Mouse (Mus musculus) brain, embryonic 14.5 days (tissue): ENCODE results near the gene Parm1. TPM values are rescaled to one million over a fixed set of nuclear protein-coding genes. Genes with fewer than 3 reads are reported as not detected.
A peak's percentile ranks its signal among the peaks of the same experiment; 100 is the strongest.

ENCODE experiments used
- DNase-seq: peaks from one replicate; pipeline ENCODE4 v3.0.0-alpha.2; 2011; ENCODE audit warnings: low read depth
- CTCF ChIP-seq: fragments of 200-500 bp; IDR thresholded peaks from 2 replicates; pipeline ENCODE4 v1.5.1; 2012; ENCODE audit warnings: inconsistent platforms, mild to moderate bottlenecking, moderate library complexity, borderline replicate concordance; ENCODE audit not compliant: insufficient read depth, insufficient read length; ENCODE audit errors: extremely low read depth
- POLR2A ChIP-seq: fragments of 200-500 bp; IDR thresholded peaks from 2 replicates; pipeline ENCODE4 v1.6.1; 2012; ENCODE audit warnings: mild to moderate bottlenecking, inconsistent platforms, borderline replicate concordance; ENCODE audit not compliant: poor library complexity, insufficient read depth, insufficient read length, severe bottlenecking; ENCODE audit errors: extremely low read depth
- polyA plus RNA-seq: library from polyadenylated mRNA; depleted of rRNA; stranded (reverse); fragments of >200 nt; gene quantifications from 2 replicates; pipeline ENCODE4 v1.2.3, GENCODE M21; 2012

The Parm1 gene
- polyA plus RNA-seq, 1 experiment, result 6.4 TPM

GRCm38 (mm10) chr5:91581799-91582198 is 64.4 kb downstream of the Parm1 start:
- DNase-seq, result no peak
- no peak for TF ChIP-seq POLR2A
- TF ChIP-seq CTCF, result no peak

DNA sequence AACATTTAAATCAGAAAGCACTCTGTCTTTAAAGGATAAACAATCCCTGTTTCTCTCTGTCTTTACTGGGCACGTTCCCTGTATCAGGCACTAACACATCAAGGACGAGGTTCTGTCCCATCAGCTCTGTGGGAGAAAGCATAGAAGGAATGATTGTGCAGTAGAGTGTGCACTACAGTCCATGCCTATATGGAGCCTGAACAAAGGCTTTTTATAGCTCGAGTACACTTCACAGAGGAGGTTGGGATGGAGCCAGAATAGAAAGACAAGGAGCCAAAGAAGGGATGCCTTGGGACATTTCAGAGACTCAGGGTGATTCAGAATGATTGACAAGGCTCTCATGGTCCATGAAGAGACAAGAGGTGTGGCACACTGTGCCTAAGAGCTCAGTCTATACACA is 68.8 kb downstream of the Parm1 start:
- peak; percentile 59 for DNase-seq
- TF ChIP-seq POLR2A (no peak), CTCF (no peak)

DNA sequence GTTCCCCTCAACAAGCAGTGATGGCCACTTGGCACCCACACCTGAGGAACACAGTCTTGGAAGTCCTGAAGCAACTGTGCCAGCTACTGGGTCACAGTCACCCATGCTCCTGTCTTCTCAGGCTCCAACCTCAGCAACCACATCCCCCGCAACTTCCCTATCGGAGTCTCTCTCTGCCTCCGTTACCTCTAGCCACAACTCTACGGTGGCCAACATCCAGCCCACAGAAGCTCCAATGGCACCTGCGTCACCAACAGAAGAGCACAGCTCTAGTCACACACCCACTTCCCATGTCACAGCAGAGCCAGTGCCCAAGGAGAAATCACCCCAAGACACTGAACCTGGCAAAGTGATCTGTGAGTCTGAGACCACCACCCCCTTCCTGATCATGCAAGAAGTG is 76.7 kb downstream of the Parm1 start:
- TF ChIP-seq CTCF (no peak), POLR2A (no peak)
- no peak for DNase-seq

DNA sequence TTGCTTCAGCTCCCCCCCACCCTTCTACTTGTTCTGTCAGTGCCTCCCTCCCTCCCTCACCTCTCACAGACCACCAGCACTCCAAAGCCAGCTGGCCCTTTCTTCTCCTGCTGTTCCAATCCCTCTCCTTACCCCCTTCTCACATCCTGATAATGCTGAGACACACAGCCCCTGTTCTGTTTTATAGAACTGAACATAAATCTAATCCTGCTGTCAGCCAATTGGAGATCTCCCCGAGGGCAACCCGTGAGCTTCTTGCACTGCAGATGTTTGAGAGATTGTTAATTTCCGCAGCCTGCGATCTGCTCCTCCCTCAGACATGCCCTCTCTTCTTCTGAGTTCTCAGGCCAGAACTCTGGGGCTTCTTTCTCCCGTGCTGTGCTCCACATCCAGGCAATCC is 79.8 kb downstream of the Parm1 start:
- peak; percentile 33 for DNase-seq
- TF ChIP-seq POLR2A (no peak), CTCF (no peak)

DNA sequence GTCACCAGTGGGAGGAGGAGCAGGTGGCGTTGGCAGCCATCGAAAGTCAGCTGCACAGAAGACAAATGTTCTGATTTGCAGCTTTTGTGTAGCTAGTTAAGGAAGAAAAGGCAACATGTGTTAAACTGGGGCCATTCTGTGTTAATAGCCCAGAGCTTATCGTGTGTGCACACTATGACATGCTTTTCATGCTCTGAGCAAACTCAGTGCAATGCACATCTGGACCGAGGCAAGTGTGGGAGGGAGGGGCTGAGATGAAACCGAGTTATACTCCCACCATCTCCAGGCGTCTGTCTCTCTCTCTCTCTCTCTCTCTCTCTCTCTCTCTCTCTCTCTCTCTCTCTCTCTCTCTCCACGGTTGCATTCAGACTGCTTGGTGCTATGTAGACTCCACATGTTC is 82.4 kb downstream of the Parm1 start:
- TF ChIP-seq CTCF, result no peak
- no peak for TF ChIP-seq POLR2A
- DNase-seq, result peak; percentile 29

DNA sequence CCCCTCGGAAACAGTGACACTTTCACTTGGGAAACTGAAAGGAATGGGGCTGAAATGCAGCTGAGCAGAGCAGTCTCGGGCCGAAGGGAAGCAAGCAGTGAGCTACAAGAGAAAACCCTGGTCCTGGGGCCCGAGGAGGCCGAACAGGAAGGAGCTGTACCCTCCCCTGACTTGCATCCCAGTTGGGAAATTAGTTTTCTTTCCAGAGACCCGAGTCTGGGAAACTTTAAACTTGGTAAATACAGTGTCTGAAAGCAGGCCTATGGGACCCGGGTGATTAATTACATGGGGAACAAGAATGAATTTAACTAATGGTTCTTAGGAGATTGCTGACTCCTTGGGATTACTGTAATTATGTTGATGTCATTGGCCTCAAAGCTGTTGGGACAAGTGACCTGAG is 85.9 kb downstream of the Parm1 start:
- no peak for TF ChIP-seq CTCF
- no peak for TF ChIP-seq POLR2A
- DNase-seq, result no peak

DNA sequence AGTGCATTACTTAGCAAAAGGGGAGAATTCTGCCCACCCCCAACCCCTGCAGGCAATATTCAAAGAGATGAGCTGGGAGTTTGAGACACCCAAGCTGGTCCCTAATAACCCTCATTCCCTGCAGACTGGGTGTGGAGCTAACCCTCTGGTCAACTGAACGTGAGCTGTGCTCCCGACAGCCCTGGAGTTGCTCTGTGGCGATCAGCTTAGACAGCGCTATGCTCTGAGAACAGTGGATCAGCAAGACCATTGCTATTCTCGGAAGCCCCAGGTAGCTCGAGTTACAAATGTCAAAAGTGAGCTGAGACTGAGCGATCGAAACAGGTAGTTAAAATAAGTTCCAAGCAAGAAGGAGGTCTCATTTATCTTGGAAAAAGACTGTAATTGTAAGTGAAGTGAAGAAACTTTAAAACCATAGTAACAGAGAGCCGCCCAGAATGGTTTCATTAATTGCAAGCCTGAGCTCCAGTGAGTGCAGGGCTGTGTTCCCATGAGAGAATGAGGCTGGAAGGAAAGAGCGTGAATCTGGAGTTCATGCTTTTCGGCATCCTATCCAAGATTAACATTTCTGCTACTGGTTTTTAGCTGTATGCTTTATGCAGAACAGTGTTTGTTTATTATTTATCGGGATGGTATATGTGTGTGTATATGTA is 86.5 kb downstream of the Parm1 start:
- DNase-seq, result no peak
- TF ChIP-seq POLR2A, result no peak
- TF ChIP-seq CTCF, result no peak

DNA sequence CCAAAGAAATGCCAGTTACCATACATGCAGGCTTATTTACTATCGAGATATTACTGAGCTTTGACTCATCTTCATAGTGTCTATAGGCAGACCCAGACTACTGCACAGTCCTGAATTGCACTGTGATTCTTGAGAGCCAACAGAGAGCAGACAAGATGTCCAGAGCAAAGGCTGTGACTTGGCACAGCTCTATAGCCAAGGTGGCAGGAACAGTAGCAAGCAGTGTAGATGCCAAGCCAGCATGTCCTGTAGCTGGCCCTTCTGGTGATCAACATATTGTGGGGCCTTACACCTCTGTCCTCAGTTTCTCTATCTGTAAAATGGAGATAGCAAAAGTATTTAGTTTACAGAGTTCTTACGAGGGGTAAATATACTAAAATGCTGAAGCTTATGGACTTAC is 89.8 kb downstream of the Parm1 start:
- TF ChIP-seq CTCF, result no peak
- TF ChIP-seq POLR2A, result no peak
- DNase-seq, result no peak

DNA sequence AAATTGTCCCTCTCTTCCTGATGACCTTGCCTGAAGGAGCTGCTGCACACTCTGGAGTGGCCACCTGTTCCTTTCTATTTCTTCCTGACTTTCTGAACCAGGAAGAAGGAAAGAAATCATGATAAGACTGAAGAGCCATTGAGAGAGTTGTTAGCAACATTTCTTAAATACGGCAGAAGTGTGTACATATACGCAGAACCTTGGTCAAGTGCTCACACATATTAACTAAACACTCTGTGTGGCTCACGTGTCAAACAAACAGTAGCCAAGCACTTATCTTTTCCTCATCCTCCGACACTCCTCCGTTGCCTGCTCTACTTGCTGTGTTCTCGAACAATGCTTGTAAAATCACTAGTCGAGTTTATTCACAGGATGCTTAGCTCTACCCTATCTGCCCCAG is 90.4 kb downstream of the Parm1 start:
- DNase-seq, result no peak
- TF ChIP-seq CTCF, result no peak

GRCm38 (mm10) chr5:91609041-91609440 is 91.6 kb downstream of the Parm1 start:
- TF ChIP-seq POLR2A (no peak), CTCF (no peak)
- no peak for DNase-seq

DNA sequence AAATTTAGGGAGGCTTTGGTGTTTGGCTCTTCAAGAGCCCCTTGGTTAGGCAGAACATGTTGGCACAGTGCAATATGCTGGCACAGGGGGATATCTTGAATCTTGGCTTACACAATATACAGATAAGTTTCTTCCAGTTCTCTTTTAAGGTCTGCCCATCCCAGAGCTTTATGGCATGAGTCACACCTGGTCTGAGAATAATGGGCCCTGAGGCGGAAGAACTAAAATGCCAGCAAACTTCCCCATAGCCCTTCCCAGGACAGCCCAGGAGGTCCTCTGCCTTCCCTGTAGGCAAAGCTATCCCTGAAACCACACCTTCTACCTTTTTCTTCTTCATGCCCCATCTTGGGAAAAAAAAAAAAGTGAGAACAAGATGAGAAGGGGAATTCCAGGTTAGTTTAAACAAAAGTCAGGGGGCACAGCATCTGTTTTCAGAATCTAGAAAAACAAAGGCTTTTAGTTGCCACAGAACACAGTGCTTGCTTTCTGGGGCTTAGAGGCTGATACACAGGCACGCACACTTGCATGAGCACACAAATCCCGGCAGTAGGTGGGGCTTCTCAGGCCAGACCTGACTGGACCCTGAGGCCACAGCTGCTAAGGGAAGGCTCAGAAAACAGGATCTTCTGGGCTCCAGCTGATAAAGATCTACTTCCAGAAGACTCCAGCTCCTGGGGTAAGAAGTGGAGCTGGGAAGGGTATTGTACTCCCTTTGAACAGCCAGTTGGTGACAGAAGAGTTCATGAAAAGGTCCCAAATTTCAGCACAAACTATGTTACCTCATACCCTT is 92.3 kb downstream of the Parm1 start:
- TF ChIP-seq POLR2A, result no peak
- TF ChIP-seq CTCF, result no peak

DNA sequence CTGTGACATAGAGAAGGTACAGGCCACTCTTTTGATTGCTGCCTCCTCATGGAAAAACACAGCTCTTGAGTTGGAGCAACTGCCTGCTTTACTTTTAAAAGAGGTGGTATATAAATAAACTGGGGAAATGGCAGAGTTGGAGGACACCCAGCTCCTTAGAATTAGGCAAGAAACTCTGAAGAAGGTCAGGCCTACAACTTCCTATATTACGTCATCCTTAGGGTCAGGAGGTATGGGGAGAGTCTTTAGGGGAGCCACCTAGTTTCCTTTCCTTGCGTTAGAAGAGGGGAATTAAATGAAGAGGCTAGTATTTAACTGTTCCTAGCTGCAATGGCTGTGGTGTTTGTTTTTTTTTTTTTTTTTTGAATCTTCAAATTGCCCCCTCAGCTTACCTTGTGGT is 93.1 kb downstream of the Parm1 start:
- no peak for DNase-seq
- TF ChIP-seq CTCF (no peak), POLR2A (no peak)

More for the DNA sequence above, 92.3 kb downstream of the Parm1 start:
- DNase-seq, result no peak

- DNase-seq, result no peak
- no peak for TF ChIP-seq CTCF
- TF ChIP-seq POLR2A, result no peak
Measured at GRCm38 (mm10) chr5:91611589-91611988, 94.2 kb downstream of the Parm1 start.
